Mouse (Mus musculus) cerebellum, adult 9-10 months (tissue): ENCODE measurements at regions not wholly inside any gene's neighbourhood (a gene's known extent, or its start where the extent isn't known, plus 50 kb on each side); places are given as distances from the start of the nearest gene placed in this dataset.
A peak's percentile ranks its signal among the peaks of the same experiment; 100 is the strongest.

Source experiments
- DNase-seq: peaks from one replicate; pipeline ENCODE4 v3.0.0; 2022

DNA sequence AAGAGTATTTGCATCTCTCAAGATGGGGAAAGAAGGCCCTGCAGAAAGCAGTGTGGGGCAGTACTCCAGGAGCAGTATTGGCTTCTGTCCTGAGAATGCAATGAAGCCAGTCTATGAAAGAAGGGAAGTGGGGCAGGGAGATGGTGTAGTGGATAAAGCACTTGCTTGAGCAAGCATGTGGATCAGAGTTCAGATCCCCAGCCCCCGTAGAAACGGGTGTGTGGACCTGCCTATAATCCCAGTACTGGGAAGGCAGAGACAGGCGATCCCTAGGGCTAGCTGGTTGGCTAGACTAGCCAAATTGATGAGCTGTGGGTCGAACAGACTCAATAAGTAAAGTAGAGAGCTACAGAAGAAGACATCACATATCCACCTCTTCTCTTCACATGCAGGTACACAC is 211.6 kb downstream of the Mex3b start:
- DNase-seq = no peak

- DNase-seq = no peak
Observed at GRCm38 (mm10) chr7:83079842-83080241, 212.7 kb downstream of the Mex3b start.

- no peak for DNase-seq
Observed at GRCm38 (mm10) chr7:83084496-83085082, 217.5 kb downstream of the Mex3b start.

GRCm38 (mm10) chr7:83085547-83086158 is 218.5 kb downstream of the Mex3b start:
- no peak for DNase-seq

- no peak for DNase-seq
Observed at GRCm38 (mm10) chr7:83087408-83087807, 220.3 kb downstream of the Mex3b start.

- DNase-seq = no peak
Observed at GRCm38 (mm10) chr7:83088125-83088524, 221.0 kb downstream of the Mex3b start.

- DNase-seq = no peak
Observed at GRCm38 (mm10) chr7:83089330-83089982, 222.3 kb downstream of the Mex3b start.

DNA sequence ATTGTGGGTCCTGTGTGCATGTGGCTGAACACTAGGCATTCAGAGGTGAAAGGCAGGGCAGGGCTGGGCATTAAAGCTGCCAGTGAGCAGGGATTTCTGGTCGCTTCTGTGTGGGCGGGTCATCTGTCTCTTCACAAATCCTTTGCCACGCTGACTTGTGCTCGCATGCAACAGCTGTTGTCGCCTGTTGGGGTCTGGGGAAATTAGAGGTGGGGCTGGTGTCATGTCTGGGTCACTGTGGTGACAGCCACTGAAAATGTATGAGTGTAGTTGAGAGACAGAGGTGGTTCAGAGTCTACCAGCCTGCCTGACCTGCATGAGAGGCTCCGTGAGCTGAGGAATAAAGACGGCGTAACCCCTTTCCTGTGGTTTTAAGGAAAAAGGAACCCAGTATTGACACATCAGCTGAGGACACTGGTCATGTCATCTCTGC is 226.8 kb downstream of the Mex3b start:
- no peak for DNase-seq

GRCm38 (mm10) chr7:83094899-83095298 is 227.8 kb downstream of the Mex3b start:
- no peak for DNase-seq

DNA sequence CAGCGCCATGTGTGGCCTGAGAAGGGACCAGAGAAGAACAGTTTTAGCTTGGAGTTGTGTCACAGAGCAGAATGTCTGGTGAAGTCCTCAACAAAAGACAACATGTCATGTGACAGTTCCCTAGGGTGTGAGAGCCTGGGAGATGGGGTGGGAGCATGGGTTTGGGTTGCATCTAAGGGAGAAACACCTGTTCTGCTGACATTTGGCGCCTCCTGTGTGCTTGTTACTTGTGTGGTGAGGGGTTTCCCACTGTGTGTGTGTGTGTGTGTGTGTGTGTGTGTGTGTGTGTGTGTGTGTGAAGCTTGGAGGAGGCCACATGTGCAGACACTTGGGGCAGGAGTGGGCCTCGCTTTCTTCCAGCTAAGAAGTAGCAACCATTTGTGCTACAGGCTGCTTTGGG is 228.5 kb downstream of the Mex3b start:
- DNase-seq = no peak

DNA sequence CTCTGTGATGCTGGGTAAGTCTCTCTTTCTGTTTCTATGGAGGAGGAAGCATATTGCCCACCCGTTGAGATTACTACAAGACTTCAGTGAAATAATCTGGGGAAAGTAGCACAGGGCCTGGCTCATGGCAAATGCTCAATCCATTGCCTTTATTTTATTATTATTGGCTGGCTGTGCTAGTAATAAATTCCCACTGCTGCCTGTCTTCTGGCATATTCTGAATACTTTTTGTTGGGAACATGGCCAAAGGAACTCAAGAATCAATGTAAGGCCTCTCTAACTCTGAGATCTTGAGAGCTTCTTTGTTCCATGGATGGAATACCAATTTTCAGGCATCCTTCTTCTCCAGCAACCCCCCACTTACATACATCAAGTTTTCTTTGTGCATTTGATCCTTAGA is 237.3 kb downstream of the Mex3b start:
- DNase-seq = no peak

- DNase-seq = no peak
Observed at GRCm38 (mm10) chr7:83105672-83106071, 238.5 kb downstream of the Mex3b start.

DNA sequence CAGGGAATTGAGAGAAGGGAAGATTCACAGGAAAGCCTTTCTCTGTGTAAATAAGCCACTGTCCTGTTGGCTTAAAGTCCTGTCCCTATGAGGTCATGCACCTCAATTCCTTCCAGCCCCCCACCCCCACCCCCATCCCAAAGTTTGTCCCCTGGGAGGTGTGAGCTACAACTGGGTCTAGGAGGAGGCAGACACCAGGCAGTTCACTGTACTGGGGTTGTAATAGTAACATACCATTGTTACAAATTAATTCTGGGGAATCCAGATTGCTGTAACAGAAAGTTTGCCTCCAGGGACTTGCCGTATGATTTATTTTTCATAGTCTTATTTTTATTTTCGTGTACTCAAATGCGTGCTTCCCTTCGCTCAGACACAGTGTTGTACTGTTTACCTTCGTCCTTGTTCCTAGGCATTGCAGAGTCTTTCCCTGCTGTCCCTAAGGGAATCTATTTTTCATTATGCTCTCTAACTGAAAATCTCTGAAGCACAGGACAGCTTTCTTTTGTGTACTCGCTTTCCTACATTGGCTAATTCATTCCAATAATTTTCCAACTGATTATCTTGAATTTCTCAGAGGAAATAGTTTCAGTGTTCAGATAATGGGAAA is 244.2 kb downstream of the Mex3b start:
- DNase-seq = no peak

GRCm38 (mm10) chr7:83116487-83116886 is 249.4 kb downstream of the Mex3b start:
- no peak for DNase-seq

- no peak for DNase-seq
Observed at GRCm38 (mm10) chr7:83117065-83117464, 249.9 kb downstream of the Mex3b start.

DNA sequence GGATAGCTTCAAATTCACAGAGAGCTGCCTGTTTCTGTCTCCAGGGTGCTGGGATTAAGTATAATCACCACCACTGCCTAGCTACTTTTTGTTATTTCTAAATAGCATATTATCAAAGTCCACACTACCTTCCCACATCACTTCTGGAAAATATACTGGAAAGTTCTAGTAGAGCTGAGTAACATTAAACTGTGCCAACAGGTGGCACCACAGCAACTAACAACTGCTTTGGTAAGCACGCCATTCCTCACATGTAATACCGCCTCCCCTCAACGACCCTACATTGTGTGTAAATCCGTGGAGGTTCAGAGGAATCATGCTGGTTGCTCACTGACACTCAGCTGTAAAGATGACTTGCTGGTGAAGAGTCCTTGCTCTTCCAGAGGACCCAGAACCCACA is 259.1 kb downstream of the Mex3b start:
- DNase-seq = no peak

DNA sequence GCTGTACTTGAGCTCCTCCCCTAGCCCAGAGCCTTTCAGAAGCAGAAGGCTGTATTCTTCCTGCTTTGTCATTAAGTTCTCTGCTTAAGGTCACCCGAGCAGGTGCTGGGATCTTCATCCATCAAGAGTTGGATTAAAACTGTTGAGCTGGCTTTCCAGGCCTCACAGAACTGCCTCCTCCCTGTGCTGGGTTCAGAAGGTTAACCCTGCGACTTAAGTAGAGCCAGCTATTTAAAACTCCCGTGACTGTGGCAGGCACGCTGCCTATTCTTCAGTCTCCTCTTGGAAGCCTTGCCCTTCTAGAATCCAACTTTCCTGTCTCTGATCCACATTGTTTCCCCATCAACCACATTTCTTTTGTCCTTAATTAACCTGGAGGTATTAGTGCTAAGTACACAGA is 273.1 kb downstream of the Mex3b start:
- DNase-seq = no peak

- peak; percentile 12 for DNase-seq
Observed at GRCm38 (mm10) chr7:83140658-83141057, 273.5 kb downstream of the Mex3b start.

DNA sequence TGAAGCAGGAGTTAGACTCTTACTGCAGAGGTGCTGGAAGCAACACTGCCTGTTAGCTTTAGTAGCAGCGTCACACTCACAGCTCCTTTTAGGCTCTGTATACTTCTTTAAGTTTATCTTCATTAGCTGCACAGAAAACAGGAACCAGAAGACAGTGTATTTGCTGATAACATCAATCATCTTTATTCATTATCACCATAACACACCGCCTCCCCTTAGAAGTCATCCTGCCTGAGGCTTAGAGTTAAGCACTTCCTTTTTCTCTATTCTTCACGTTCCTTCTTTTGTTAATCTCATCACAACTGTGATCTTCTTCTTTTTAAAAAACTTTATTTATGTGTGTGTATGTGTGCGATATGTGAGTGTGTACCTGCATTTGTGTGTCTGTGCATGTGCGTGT is 276.9 kb downstream of the Mex3b start:
- DNase-seq = no peak

DNA sequence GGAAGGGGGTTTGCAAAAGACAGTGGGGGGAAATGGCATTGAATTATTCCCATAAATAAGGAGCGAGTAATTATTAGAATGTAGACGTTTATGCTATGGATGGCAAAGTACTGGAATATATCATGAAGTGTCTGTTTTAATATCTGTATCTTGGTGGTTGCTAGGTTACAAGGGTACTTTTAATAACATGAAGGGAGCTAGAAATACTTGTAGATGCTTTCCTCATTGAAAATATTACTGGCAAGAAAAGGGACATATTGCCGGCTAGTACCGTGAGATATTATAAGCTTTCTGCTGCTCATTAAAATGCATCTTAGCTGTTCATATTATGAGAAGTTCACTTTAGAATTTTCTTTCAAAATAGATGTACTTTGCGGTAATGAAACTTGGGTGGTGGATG is 278.4 kb downstream of the Mex3b start:
- no peak for DNase-seq

DNA sequence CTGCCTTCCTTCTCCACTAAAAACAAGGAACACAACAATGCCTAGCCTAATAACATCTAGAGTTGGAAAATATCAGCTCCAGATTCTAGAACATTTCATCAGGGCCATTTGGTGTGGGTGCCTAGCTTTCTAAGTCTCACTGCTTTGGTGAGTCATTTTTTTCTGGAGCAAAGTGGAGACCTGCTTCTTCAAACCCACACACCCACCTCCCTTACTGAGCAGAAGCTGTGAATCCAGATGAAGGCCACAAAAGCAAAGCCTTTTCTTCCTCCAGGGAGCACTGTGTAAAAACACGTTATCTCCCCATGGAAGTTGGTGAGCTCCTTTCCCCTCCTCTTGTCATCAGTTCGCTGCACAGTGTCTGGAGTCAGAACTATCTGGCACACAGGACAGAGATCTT is 294.1 kb downstream of the Mex3b start:
- no peak for DNase-seq

- DNase-seq = no peak
Observed at GRCm38 (mm10) chr7:83162868-83163267, 295.7 kb downstream of the Mex3b start.

- no peak for DNase-seq
Observed at GRCm38 (mm10) chr7:83179403-83179802, 312.3 kb downstream of the Mex3b start.

- DNase-seq = no peak
Observed at GRCm38 (mm10) chr7:83186341-83186740, 319.2 kb downstream of the Mex3b start.
